Mouse (Mus musculus) stomach, postnatal 0 days (tissue): ENCODE measurements around the gene Epb41. TPM values are rescaled to one million over a fixed set of nuclear protein-coding genes. Genes with fewer than 3 reads are reported as not detected.

Source experiments
- ATAC-seq: fragments of 200-750 bp; cut with Nextera tagmentation; 2 replicates; pipeline ENCODE4 v1.8.0; 2017; ENCODE audit not compliant: low FRiP score, low TSS enrichment
- DNase-seq: peaks from one replicate; pipeline ENCODE4 v3.0.0-alpha.2; 2016; ENCODE audit warnings: low spot score
- H3K27ac ChIP-seq: fragments of 300-500 bp; sonication (generic); replicated peaks from 2 replicates; pipeline ENCODE4 v1.5.1; 2014; ENCODE audit warnings: mild to moderate bottlenecking, control low read depth
- H3K27me3 ChIP-seq: fragments of 300-500 bp; sonication (generic); 2 replicates; pipeline ENCODE4 v1.6.1; 2014; ENCODE audit warnings: low read length; ENCODE audit not compliant: control insufficient read depth, insufficient read depth
- H3K36me3 ChIP-seq: fragments of 300-500 bp; sonication (generic); 2 replicates; pipeline ENCODE4 v1.6.1; 2014; ENCODE audit warnings: low read length, mixed read lengths; ENCODE audit not compliant: control insufficient read depth, insufficient read depth
- H3K4me1 ChIP-seq: fragments of 300-500 bp; sonication (generic); replicated peaks from 2 replicates; pipeline ENCODE4 v1.6.1; 2014; ENCODE audit warnings: antibody characterized with exemption; ENCODE audit not compliant: control insufficient read depth, insufficient read depth
- H3K4me2 ChIP-seq: fragments of 300-500 bp; sonication (generic); replicated peaks from 2 replicates; pipeline ENCODE4 v1.6.1; 2014; ENCODE audit warnings: low read depth, mild to moderate bottlenecking, control low read depth, moderate library complexity
- H3K4me3 ChIP-seq: fragments of 300-500 bp; sonication (generic); 2 replicates; pipeline ENCODE4 v1.5.1; 2014; ENCODE audit warnings: low read depth, low read length, control low read depth
- H3K9ac ChIP-seq: fragments of 300-500 bp; sonication (generic); 2 replicates; pipeline ENCODE4 v1.6.1; 2014; ENCODE audit warnings: mild to moderate bottlenecking, low read length, control low read depth, mixed read lengths
- H3K9me3 ChIP-seq: fragments of 300-500 bp; sonication (generic); 2 replicates; pipeline ENCODE4 v1.6.1; 2016; ENCODE audit warnings: low read length; ENCODE audit not compliant: control insufficient read depth
- CTCF ChIP-seq: IDR thresholded peaks from 2 replicates; pipeline ENCODE4 v1.5.1; 2016; ENCODE audit warnings: antibody characterized with exemption, low read depth, mild to moderate bottlenecking, moderate library complexity
- EP300 ChIP-seq: optimal IDR thresholded peaks from 2 replicates; pipeline ENCODE3; 2016; ENCODE audit warnings: antibody characterized with exemption
- WGBS: fragments of 180-500 bp; shearing (Covaris S2); extraction: QIAGEN DNeasy Blood & Tissue Kit; methylation state at CpG from one replicate; pipeline ENCODE4 v1.1.7; 2014; 5-methylcytosine and 5-hydroxymethylcytosine counted together
- polyA plus RNA-seq: library from polyadenylated mRNA; unstranded; fragments of >200 nt; fragmentation: Nextera tagmentation; extraction: Ambion mirVana; gene quantifications from 2 replicates; pipeline ENCODE4 v1.2.1, GENCODE M21; 2015

Epb41 gene
- polyA plus RNA-seq, 1 experiment from 2014 or later = 24.3 TPM

DNA sequence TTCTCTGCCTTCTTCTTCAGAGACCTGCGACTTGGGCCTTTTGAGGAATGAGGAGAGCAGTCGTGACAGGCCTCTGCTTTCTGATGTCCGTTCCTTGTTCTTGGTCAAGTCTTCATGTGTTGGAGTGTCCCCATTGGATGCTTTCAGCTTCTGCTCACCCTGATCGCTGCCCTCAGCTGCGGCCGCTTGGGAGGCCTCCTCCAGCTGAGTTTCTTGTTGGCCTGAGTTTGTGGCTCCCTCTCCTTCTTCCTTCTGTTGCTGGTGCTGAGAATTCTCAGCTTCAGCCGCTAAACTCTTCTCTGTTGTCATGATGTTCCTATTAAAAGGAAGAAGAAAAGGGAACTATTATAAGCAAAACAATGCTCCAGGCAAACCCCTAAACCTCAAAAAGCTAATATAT lies 68.0 kb downstream of the Epb41 start:
- Histone ChIP-seq H3K4me1 (no peaks in the 10 kb centered on the region), H3K4me3 (no peak overlapping the region), H3K36me3 (peaks cover 2% of the 10 kb centered on the region; the same call in 1 of the 2 replicates), H3K27me3 (no peaks in the 10 kb centered on the region), H3K9me3 (no peaks in the 10 kb centered on the region), H3K27ac (no peak overlapping the region), H3K9ac (no peak overlapping the region), H3K4me2 (no peak overlapping the region)
- ATAC-seq (no peak), DNase-seq (no peak)
- TF ChIP-seq CTCF (no peak), EP300 (no peak)
- WGBS = 89% methylated on average over 7 of the region's 7 CpGs

DNA sequence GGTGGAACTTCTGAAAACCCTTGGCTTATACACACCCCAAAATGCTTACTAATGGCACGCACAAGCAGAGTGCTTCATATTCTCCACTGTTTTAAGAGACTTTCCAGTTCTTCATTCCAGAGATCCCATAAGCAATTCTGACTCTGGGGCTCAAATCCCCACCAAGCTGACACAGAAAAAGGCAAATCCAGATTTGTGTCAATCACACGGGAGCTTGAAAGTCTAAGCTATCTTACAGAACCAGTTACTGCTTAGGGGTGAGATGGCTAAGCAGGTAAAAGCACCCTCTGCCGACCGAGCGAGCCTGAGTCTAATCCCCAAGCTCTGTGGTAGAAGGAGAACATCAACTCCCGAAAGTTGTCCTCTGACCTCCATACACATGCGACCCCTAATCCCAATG lies 76.5 kb downstream of the Epb41 start:
- WGBS = 91% methylated on average over 7 of the region's 7 CpGs
- H3K9ac ChIP-seq = no peak overlapping the region
- TF ChIP-seq EP300 (no peak), CTCF (no peak)

GRCm38 (mm10) chr4:131997476-131997875 lies 77.6 kb downstream of the Epb41 start:
- DNase-seq = no peak
- no peak overlapping the region for H3K27ac ChIP-seq
- 74% methylated on average over 5 of the region's 5 CpGs for WGBS
- no peak overlapping the region for H3K4me3 ChIP-seq
- TF ChIP-seq EP300 (no peak), CTCF (no peak)
- no peak overlapping the region for H3K4me2 ChIP-seq
- no peaks in the 10 kb centered on the region for H3K4me1 ChIP-seq
- no peaks in the 10 kb centered on the region for H3K9me3 ChIP-seq
- no peak for ATAC-seq
- no peaks in the 10 kb centered on the region for H3K27me3 ChIP-seq
- H3K36me3 ChIP-seq = peaks cover 7% of the 10 kb centered on the region; the same call in 1 of the 2 replicates
- no peak overlapping the region for H3K9ac ChIP-seq

More for the DNA sequence above, 76.5 kb downstream of the Epb41 start:
- H3K9me3 ChIP-seq = no peaks in the 10 kb centered on the region
- no peak overlapping the region for H3K27ac ChIP-seq
- no peak overlapping the region for H3K4me2 ChIP-seq
- H3K27me3 ChIP-seq = no peaks in the 10 kb centered on the region
- no peak for DNase-seq
- no peak overlapping the region for H3K4me3 ChIP-seq
- no peaks in the 10 kb centered on the region for H3K4me1 ChIP-seq
- peaks cover 8% of the 10 kb centered on the region; the same call in 1 of the 2 replicates for H3K36me3 ChIP-seq
- ATAC-seq = no peak

DNA sequence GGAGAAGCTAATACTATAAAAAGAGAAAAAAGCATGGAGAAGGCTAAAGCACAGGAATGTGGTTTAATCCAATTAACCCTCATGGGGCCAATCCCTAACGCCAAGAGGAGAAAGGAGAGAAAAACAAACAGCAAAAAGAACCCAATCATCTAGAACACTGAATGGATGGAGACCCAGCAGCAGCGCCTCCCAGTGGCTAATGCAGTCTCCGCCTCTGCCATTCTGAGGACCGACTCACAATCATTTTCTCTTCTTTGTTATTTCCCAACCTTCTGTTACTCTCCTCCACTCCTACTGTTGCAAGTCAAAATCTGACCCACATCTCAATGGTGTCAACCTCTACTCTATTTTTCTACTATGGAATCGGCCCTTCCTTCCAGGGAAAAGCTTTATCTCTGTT lies 78.1 kb downstream of the Epb41 start:
- 55% methylated on average over 5 of the region's 5 CpGs for WGBS
- H3K27me3 ChIP-seq = no peaks in the 10 kb centered on the region
- H3K9me3 ChIP-seq = no peaks in the 10 kb centered on the region
- no peaks in the 10 kb centered on the region for H3K4me1 ChIP-seq
- peaks cover 7% of the 10 kb centered on the region; the same call in 1 of the 2 replicates for H3K36me3 ChIP-seq
- H3K4me2 ChIP-seq = no peak overlapping the region
- no peak overlapping the region for H3K9ac ChIP-seq
- H3K4me3 ChIP-seq = no peak overlapping the region
- DNase-seq = no peak
- ATAC-seq = no peak
- H3K27ac ChIP-seq = no peak overlapping the region
- TF ChIP-seq CTCF (peak; percentile 65), EP300 (no peak)

GRCm38 (mm10) chr4:131993792-131994191 lies 81.3 kb downstream of the Epb41 start:
- ATAC-seq (no peak), DNase-seq (no peak)
- Histone ChIP-seq H3K4me3 (no peak overlapping the region), H3K27ac (no peak overlapping the region), H3K4me2 (no peak overlapping the region), H3K27me3 (no peaks in the 10 kb centered on the region), H3K9ac (no peak overlapping the region), H3K36me3 (peaks cover 7% of the 10 kb centered on the region; the same call in 1 of the 2 replicates), H3K4me1 (no peaks in the 10 kb centered on the region), H3K9me3 (no peaks in the 10 kb centered on the region)
- WGBS = 71% methylated on average over 3 of the region's 3 CpGs
- no peak for TF ChIP-seq EP300

DNA sequence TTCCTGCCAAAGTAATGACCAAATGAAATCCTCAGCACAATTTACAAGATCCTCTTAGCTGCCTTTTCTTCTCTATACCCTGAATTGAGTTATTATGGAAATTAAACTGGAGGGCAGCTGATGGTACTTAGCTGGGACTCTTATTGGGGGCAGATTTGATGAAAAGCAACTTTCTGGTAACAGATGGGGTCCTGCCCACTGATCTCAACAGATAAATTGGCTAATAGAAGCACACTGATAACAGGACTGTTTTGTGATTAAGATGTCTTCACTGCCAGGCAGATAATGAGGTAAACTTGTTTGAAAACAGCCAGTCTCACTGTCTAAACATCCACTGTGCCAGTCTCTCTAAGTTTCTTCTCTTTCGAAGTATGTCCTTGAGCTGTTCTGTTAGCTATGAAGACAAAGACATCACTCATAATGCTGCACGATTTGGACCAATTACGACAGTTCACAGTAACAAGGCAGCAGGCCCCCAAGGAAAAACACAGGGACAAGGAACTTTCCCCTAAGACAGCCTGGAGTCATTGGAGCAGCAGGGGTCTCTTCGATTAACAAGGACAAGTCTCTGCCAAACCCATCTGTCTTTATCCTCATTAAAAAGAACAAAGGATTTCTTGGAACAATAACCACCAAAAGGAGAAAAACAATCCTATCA lies 92.1 kb downstream of the Epb41 start:
- DNase-seq = no peak

More for the DNA sequence above, 92.1 kb downstream of the Epb41 start:
- no peak overlapping the region for H3K9ac ChIP-seq
- H3K27me3 ChIP-seq = no peaks in the 10 kb centered on the region
- H3K4me1 ChIP-seq = no peaks in the 10 kb centered on the region
- no peak overlapping the region for H3K27ac ChIP-seq
- no peak overlapping the region for H3K4me2 ChIP-seq
- H3K9me3 ChIP-seq = no peaks in the 10 kb centered on the region
- WGBS = 62% methylated on average over 4 of the region's 4 CpGs
- no peaks in the 10 kb centered on the region for H3K36me3 ChIP-seq
- H3K4me3 ChIP-seq = no peak overlapping the region
- TF ChIP-seq EP300 (no peak), CTCF (no peak)
- no peak for ATAC-seq
